Mouse (Mus musculus): ENCODE results near the gene Il12rb1.

Il12rb1 gene

DNA sequence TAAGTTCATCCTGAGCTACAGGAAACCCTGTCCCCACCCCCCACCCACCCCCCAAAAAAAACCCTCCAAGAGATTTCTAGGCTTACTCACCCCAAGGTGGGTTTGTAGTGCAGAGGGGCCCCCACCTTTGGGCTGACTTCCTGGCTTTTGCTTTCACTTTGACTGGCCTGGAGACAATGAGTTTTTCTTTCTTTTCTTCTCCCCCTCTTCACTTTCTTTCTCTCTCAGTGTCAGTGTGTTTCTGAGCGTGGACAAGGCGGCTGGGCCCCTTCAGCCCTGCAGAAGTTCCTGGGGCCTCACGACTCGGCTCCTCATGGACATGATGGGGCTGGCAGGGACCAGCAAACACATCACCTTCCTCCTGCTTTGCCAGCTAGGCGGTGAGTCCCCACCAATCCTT is at the start of gene Il12rb1:
TSS of gene Il12rb1 (plus strand) at position 211 of the 400 bp plus-strand sequence.
- DNase-seq = no peak

GRCm38 (mm10) chr8:70758616-70759561 is 49.4 kb upstream of the Il12rb1 start:
- DNase-seq = peak; percentile 43

DNA sequence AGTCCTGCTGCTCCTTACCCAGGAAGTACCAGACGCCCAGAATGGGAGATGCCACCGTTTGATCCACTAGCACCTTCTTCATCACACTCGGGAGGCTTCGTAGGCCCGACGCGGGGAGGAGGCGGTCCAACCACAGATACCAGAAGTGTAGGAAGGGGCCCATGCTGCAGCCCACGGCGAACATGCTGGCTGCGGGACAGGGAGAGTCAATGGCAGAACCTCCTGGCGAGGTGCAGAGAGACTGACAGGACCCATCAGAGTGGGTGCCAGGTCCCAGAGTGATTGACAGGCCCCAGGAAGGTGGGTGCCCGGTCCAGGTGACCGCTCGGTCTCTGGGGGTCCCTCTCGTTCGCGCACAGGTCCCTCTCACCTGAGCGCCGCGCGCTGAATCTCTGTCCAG is 47.9 kb upstream of the Il12rb1 start:
- DNase-seq = no peak

GRCm38 (mm10) chr8:70760775-70761406 is 47.4 kb upstream of the Il12rb1 start, which contains the start of gene Mpv17l2:
Gene Mpv17l2 (minus strand): TSS chr8:70760946.
- peak; percentile 96 for DNase-seq

DNA sequence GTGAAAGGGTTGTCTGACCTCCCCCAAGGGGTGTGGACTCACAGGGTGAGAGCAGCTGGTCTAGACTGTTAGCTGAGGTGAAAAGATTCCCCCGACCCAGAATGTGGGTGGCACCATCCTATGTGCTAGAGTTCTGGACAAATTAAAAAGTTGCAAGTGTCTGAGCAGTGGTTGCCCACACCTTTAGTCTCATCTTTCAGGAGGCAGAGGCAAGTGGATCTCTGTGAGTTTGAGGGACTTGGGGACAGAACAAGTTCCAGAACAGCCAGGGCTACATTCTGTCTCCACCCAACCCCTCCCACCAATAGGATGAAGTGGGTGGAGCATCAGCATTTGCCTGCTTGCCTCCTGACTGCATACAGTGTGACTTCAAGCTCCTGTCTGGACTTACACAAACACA is 46.1 kb upstream of the Il12rb1 start:
- no peak for DNase-seq

- DNase-seq = peak; percentile 68
Measured at GRCm38 (mm10) chr8:70763354-70763753, 44.9 kb upstream of the Il12rb1 start.

DNA sequence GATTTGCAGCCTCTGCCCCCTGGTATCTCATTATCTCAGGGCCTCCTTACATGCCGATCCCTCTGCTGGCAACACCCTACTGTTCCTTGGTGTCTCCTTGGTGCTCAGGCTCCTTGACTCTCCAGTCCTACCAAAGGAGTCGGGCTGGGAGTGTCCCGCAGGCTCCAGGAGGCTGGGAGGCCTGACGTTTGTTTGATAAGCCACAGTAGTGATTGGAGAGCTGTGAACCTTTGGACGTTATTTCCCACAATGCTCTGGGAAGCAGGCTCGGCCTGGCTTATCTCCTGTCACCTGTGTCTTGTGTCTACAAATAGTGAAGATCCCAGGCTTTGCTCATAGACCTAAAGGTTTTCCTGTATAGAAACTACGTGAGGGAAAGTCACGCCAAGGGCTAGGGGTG is 44.2 kb upstream of the Il12rb1 start:
- DNase-seq = no peak

DNA sequence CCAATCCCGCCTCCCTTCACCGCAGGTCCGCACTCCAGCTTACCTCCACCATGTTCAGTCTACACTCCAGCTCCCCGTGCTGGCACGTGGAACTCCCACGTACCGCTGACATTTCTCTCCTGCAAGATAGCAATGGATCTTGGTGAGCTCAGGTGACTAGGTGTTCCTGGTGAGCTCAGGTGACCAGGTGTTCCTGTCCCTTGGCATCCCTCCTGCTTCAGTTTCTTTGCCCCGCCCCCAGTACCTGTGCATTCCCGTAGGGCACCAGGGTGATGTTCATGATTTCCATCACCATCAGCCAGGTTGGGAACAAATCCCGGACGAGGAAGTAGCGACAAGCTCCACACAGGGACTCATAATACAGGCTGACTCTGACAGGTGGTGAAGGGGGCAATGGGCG is 43.6 kb upstream of the Il12rb1 start:
- no peak for DNase-seq

GRCm38 (mm10) chr8:70765329-70765728 is 42.9 kb upstream of the Il12rb1 start:
- DNase-seq = no peak

DNA sequence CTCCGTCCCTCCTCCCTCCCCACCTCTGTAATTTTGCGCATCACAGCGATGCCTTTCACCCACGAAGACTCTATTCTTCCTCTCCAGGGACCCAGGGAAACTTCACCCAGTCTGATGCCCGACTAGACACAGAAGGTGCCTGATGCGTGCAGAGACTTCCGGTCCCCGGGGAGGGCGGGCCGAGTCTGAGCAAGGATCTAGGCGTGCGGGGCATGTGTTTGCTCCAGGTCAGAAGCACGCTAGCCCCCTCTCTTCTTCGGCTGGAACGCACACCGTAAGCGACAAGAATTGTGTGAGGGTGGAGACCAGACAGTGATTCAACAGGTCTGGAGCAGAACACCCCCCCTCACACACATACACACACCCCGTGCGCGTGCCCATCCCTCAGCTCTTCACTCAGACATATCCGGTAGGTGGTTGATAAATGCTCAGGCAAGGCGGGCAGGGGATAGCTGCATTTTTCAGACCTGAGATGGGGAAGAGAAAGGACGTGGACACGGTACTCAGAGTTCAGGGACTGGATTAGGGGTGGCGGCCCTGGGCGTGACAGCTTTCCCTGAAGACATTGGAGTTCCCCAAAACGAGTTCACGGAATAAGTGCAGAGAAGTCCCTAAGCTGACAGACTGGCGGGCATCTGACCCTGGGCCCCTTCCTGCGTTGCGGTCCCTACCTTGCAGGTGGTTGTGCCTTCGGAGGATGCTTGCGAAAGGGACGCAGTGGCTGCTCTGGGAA is 42.2 kb upstream of the Il12rb1 start:
- peak; percentile 30 for DNase-seq

DNA sequence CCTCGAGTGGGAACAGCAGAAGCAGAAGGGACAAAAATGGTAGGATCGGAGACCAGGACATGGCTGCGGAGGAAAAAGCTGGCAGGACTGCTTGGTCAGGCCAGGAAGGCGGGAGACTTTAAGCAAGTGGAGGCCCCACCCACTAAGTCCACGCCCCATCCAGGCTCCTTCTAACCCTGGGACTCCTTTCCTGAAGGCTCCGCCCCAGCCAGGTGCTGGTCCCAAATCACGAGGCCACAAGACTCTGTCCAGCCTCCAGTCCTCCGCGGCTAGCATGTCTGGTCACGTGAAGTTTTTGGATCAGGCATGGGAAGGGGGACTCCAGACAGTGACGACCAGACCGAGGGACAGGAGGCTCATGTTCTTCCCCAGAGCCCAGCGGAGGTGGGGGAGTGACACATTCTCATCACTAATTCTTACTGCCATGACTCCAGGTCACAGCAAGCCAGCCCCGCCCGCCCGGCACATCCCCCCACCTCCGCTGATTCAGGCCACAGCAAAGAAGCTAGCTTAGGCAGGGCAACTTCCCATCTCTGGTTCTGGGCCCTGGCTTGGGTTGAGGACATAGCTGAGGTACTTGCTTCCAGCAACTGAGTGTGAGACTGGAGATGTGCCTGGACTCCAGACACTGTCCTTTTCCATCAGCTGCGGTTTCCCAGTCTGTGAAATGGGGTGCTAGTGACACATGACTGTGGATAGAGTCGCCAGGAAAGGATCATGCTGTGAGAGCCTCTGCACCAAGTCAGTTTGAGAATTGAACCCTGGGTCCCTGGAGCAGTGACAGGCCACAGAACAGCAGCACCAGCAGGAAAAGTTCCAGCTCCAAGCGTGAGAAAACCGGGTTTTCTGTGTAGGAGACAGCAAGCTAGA is 41.4 kb upstream of the Il12rb1 start:
- DNase-seq = peak; percentile 57

DNA sequence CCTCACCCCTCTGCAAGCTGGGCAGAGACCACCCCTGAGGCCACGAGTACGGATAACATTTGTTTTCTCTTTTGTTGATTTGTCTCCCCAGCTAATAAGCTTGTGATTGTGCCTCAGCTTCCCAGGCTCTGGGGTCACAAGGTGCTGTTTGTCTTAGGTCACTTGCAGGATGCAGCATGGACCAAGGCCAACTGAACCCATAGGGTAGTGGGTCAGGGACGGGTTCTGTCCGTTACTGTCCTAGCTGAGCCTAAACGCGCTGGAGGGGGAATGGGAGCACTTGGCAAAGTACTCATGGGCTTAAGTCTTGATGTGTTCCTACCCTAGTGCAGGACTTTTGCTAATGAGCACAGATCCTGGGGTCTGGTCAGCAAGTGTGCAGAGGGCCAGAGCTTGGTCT is 40.7 kb upstream of the Il12rb1 start:
- DNase-seq = no peak

DNA sequence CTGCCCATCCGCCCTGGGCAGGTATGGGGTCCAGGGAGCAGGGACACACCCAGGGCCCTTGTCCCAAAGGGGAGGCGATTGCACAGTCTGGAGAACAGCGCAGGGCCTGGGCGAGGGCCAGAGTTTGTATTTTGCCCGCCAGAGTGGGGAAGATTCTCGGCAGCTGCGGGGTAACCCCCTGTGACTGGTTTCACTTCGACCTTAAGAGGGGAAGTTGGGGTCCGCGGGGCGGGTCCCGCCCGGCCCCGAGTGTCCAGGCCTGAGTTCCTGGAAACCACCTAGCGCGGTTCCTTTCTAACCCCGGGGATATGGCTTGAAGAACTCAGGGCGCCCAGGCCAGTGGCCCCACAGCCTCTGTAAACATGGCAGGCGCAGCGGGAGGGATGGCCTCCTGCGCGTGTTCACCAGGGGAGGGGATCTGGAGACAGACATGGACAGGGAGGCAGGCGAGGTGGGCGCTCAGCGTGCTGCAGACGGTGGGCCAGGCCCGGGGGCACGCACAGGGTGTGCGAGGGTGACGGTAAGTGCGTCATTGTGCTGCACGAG is 39.9 kb upstream of the Il12rb1 start:
- DNase-seq = no peak

GRCm38 (mm10) chr8:70768956-70769355 is 39.3 kb upstream of the Il12rb1 start:
- no peak for DNase-seq

DNA sequence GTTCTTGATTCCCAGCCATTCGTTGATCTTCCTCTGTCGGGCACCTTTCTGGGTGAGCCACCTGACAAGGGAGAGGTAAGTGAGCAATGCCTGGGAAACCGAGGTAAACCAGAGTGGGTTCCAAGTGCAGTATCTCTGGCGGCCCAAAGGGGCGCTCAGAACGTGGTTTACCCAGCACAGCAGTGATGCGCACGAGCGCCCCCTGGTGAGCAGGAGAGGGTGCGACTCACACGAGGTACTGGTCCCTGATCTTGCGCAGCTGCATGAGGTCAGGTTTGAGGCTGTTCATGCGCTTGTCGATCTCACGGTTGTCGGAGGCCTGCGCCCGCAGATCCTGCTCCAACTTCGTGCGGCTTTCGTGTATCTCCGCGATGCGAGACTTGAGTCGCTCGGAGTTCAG is 38.9 kb upstream of the Il12rb1 start:
- peak; percentile 94 for DNase-seq

DNA sequence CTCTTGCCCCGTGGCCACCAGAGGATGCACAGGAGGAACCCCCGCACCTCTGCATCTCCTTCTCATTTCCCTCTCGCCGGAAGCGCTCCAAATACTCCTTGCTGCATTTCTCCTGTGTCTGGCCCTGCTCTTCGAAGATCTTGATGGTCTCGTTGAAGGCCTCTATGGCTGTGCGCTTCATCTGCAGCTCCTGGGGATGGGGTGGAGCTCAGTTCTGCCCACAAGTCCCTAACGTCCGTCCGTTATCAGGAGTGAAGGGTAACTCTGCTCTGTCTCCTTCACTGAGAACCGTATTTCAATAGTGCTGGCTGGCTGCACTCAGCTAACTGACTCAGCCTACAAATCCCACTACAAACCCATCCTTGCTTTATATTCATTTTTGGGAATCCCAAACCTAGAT is 38.4 kb upstream of the Il12rb1 start:
- no peak for DNase-seq

DNA sequence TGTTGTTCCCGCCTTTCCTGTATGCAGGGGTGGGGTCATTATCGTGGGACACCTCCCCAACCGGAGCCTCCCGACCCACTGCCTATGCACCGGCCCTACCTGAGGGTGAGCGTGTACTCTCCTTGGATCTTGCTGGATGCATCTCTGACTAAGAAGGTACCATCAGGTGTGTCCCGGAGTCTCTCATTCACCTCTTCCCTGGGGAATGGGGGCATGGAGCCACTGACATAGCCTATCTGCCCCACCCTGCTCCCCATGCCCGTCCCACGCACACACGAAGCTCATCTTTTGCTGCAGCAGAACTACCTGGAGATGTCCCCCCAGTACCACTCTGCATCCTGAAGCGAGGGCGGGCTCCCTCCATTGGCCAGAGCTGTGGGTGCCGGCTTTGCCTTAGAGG is 37.5 kb upstream of the Il12rb1 start:
- no peak for DNase-seq

DNA sequence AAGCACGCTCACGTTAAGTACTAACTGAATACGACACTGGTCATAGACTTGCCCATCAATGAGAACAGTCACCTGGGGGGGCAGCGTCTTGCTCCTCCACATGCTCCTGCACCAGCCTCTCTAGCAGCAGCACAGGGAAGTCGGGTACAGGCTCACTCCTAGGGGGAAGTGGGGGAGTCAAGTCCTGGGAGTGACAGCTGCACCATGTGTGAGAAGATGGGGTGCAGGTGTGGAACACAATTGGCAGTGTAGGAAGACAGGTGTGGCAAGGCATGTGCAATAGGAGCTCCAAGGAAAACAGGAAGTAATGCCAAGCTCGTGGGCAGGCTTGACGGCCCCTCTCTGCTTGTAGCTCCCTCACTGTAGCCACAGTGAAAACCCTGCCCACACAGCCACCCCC is 37.0 kb upstream of the Il12rb1 start:
- DNase-seq = no peak

DNA sequence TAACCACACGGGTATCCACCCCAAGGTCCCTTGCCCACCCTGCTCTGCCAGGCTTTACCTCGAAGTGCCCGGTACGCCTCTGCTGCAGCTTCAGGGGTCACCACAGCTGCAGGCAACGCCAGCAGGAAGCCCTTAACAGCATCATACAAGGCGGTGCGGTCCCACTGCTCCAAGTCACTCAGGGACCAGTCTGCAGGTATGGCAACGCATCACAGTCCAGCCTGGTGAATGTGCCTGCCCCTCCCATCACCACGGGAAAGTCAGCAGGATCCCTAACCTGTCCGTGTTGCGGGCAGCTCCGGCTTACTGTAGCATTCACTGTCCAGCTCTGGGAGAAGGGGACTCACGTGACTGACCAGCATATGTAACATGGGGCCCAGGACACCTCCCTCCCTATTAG is 36.2 kb upstream of the Il12rb1 start:
- DNase-seq = no peak

DNA sequence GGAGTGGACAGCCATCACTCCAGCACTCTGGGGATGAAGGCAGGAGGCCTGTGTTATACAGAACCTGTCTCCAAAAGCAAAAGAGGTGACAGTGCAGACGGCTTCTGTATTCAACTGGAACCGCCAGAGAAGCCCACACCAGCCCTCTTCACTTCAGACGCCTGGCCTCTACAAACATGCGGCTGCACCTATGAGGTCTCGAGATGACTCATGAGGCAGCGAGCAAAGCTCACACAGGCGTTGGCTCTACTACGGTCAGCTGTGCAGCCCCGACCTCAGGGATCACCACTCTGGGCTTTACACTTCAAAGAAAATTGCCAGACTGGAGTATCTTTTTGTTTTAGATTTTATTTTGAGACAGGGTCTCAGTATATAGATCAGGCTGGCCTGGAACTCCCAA is 35.4 kb upstream of the Il12rb1 start:
- DNase-seq = no peak

DNA sequence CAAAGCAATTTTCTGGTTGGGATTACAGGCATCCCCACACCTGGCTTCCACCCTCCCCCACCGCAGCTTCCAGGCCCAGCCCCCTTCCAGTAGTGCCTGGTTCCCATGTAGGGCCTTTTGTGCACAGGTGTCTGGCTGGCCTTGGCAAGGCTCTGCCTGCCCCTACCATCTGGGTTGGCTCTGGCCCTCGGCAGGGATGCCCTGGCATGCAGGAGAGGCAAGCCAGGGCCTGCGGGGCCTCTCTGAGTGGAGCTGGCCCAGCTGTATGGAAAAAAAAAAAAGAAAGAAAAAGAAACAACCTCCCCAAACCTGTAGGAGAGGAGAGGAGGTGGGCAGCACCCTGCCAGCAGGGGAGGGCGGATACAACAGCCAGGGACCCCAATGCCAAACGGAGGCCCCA is 34.8 kb upstream of the Il12rb1 start:
- peak; percentile 72 for DNase-seq

- DNase-seq = peak; percentile 76
Measured at GRCm38 (mm10) chr8:70773833-70774232, 34.4 kb upstream of the Il12rb1 start.

Measured in cerebellum, adult 8-10 months (tissue).